Mouse (Mus musculus) midbrain, embryonic 10.5 days (tissue): ENCODE data around the gene Chmp4b. TPM values are rescaled to one million over a fixed set of nuclear protein-coding genes. Genes with fewer than 3 reads are reported as not detected.

Source experiments
- DNase-seq: peaks from one replicate; pipeline ENCODE4 v3.0.0-alpha.2; 2017; ENCODE audit warnings: low spot score
- H3K27ac ChIP-seq: fragments of 300-500 bp; sonication (generic); replicated peaks from 2 replicates; pipeline ENCODE4 v1.5.1; 2016; ENCODE audit warnings: mild to moderate bottlenecking
- H3K27me3 ChIP-seq: fragments of 300-500 bp; sonication (generic); 2 replicates; pipeline ENCODE4 v1.6.1; 2016; ENCODE audit warnings: low read depth, mild to moderate bottlenecking; ENCODE audit not compliant: poor library complexity, severe bottlenecking
- H3K36me3 ChIP-seq: fragments of 300-500 bp; sonication (generic); 2 replicates; pipeline ENCODE4 v1.6.1; 2016; ENCODE audit warnings: mild to moderate bottlenecking, moderate library complexity
- H3K4me1 ChIP-seq: fragments of 300-500 bp; sonication (generic); 2 replicates; pipeline ENCODE4 v1.6.1; 2016
- H3K4me3 ChIP-seq: fragments of 300-500 bp; sonication (generic); 2 replicates; pipeline ENCODE4 v1.5.1; 2016; ENCODE audit warnings: mild to moderate bottlenecking, moderate library complexity
- H3K9me3 ChIP-seq: fragments of 300-500 bp; sonication (generic); replicated peaks from 2 replicates; pipeline ENCODE4 v1.6.1; 2016; ENCODE audit warnings: mild to moderate bottlenecking
- WGBS: fragments of 180-500 bp; shearing (Covaris S2); methylation state at CpG from one replicate; pipeline ENCODE4 v1.1.7; 2016; 5-methylcytosine and 5-hydroxymethylcytosine counted together
- polyA plus RNA-seq: library from polyadenylated mRNA; unstranded; fragments of >200 nt; fragmentation: Nextera tagmentation; extraction: Ambion mirVana; gene quantifications from 2 replicates; pipeline ENCODE4 v1.2.1, GENCODE M21; 2016

The Chmp4b gene
- polyA plus RNA-seq, 1 experiment from 2014 or later = 13.8 TPM

DNA sequence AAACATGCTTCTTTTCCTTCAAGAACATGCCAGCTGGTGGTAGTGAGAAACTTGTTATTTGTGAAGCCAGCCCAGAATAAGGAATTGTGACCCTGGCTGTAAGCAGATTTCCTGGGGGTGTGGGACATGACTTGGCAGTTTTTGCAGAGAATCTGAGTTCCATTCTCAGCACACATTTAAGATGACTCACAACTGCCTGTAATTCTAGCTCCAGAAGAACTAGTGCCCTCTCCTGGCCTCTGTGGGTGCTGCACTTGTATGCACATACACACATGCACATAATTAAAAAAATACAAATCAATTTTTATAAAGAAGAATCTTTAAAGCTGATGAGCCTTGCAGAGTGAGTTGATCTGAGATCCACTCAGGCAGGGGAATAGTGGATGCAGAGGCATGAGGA is 27.4 kb upstream of the Chmp4b start:
- H3K4me1 ChIP-seq = no peaks in the 10 kb centered on the region
- peaks cover 58% of the 10 kb centered on the region for H3K36me3 ChIP-seq
- no peak overlapping the region for H3K27ac ChIP-seq
- no peaks in the 10 kb centered on the region for H3K27me3 ChIP-seq
- DNase-seq = no peak
- no peak overlapping the region for H3K4me3 ChIP-seq
- no peaks in the 10 kb centered on the region for H3K9me3 ChIP-seq

- no peak for DNase-seq
- Histone ChIP-seq H3K27ac (no peak overlapping the region), H3K36me3 (peaks cover 65% of the 10 kb centered on the region), H3K9me3 (no peaks in the 10 kb centered on the region), H3K4me3 (no peak overlapping the region), H3K27me3 (no peaks in the 10 kb centered on the region), H3K4me1 (no peaks in the 10 kb centered on the region)
- 87% methylated on average over 5 of the region's 5 CpGs for WGBS
Measured at GRCm38 (mm10) chr2:154630531-154630930, 21.0 kb upstream of the Chmp4b start.

GRCm38 (mm10) chr2:154632203-154632780 is 19.2 kb upstream of the Chmp4b start:
- Histone ChIP-seq H3K27me3 (no peaks in the 10 kb centered on the region), H3K4me1 (no peaks in the 10 kb centered on the region), H3K27ac (no peak overlapping the region), H3K36me3 (peaks cover 66% of the 10 kb centered on the region), H3K4me3 (no peak overlapping the region), H3K9me3 (no peaks in the 10 kb centered on the region)
- WGBS = 93% methylated on average over 16 of the region's 16 CpGs
- DNase-seq = no peak

GRCm38 (mm10) chr2:154633039-154633742 is 18.3 kb upstream of the Chmp4b start:
- H3K9me3 ChIP-seq = peaks cover 3% of the 10 kb centered on the region
- no peaks in the 10 kb centered on the region for H3K27me3 ChIP-seq
- WGBS = 93% methylated on average over 5 of the region's 5 CpGs
- H3K4me3 ChIP-seq = no peak overlapping the region
- H3K27ac ChIP-seq = 0 out of 2 replicates have a peak overlapping the region, but pooled peaks have one; percentile 23
- H3K4me1 ChIP-seq = no peaks in the 10 kb centered on the region
- DNase-seq = no peak
- H3K36me3 ChIP-seq = peaks cover 70% of the 10 kb centered on the region

DNA sequence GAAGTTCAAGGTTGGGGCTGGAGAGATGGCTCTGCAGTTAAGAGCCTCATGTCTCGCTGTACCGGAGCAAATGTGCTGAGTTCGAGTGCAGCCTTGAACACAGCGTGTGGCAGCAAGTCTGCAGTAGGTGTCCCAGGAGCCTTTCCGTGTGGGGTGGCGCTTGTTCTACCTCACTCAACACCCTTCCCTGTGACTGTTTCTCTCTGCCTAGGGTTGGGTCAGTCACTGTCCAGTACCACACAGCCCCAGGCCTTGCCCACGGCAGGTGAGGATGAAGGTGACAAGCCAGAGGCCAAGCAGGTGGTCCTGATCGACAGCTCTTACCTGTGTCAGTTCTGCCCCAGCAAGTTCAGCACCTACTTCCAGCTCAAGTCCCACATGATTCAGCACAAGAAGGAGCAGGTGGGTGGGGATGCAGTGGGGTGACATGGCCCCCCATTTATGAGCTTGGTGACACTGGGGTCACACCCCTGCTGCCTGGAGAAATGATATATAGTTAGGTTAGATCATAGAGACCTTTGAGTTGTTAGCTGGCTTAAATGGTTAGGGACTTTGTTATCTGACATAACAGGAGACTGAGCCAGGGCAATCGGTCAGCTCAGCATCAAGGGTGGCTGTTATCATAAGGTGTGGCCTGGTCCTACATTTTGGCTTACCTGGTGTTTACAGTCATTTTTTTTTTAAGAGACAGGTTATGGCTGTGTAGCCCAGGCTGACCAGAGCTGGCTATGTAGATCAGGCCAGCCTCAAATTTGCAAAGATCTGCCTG is 17.4 kb upstream of the Chmp4b start:
- Histone ChIP-seq H3K27ac (no peak overlapping the region), H3K4me1 (no peaks in the 10 kb centered on the region), H3K27me3 (no peaks in the 10 kb centered on the region), H3K4me3 (no peak overlapping the region), H3K9me3 (peaks cover 7% of the 10 kb centered on the region), H3K36me3 (peaks cover 71% of the 10 kb centered on the region)
- 95% methylated on average over 9 of the region's 9 CpGs for WGBS
- DNase-seq = no peak

DNA sequence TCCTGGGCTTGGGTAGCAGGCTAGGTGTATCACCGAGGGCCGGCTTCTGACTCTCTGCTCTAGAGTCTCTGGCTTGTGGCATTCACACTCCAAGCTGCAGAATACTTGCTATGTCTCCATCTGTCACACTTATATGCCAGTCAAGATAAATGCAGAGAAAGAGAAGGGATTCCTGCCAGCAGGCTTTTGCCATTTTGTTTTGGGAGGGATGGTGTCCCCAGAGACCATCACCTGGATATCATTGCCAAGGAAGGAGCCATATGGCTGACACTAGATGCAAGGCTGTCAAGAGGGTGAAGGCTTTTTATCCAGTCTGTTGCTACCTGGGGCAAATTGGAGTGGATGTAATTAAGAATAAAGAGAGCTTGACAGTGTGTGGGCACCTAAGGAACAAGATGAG is 15.7 kb upstream of the Chmp4b start:
- Histone ChIP-seq H3K36me3 (peaks cover 67% of the 10 kb centered on the region), H3K9me3 (peaks cover 7% of the 10 kb centered on the region), H3K27ac (no peak overlapping the region), H3K4me3 (no peak overlapping the region), H3K27me3 (no peaks in the 10 kb centered on the region), H3K4me1 (no peaks in the 10 kb centered on the region)
- 92% methylated on average over 2 of the region's 2 CpGs for WGBS
- DNase-seq = no peak

DNA sequence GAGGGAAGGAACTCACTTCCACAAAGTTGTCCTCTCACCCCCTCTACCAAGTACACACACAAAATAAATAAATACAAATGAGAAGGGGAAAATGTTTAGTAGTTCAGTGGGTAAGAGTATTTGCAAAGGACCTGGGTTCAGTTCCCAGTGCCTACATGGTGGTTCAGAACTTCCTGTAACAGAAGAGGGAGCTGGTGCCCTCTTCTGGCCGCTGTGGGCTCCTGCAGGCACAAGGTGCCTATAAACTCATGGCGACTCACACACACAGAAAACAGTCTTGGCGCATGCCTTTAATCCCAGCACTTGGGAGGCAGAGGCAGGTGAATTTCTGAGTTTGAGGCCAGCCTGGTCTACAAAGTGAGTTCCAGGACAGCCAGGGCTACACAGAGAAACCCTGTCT is 13.0 kb upstream of the Chmp4b start:
- WGBS = 90% methylated on average over 3 of the region's 3 CpGs
- H3K36me3 ChIP-seq = peaks cover 70% of the 10 kb centered on the region
- no peak overlapping the region for H3K27ac ChIP-seq
- H3K9me3 ChIP-seq = peaks cover 7% of the 10 kb centered on the region
- DNase-seq = no peak
- H3K4me1 ChIP-seq = no peaks in the 10 kb centered on the region
- no peak overlapping the region for H3K4me3 ChIP-seq
- H3K27me3 ChIP-seq = no peaks in the 10 kb centered on the region

DNA sequence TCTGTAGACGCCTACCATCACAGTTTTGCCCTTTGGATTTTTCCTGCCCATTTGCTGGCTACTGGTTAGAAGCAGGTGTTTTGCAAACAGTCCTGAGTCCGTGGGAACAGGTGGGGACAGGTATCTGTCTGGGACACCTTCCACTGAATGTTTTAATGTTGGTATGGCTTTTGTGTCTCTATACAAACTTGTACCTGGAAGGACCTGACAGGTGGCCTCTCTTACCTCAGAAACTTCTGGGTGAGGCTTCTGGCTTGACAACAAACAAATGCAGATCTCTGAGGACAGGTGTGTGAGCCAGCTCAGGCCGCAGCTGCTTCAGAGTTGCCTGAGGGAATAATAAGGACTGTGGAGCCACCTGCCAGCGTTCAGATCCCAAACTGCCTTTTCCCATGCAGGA is 12.4 kb upstream of the Chmp4b start:
- H3K9me3 ChIP-seq = peaks cover 7% of the 10 kb centered on the region
- no peak for DNase-seq
- no peaks in the 10 kb centered on the region for H3K27me3 ChIP-seq
- H3K27ac ChIP-seq = no peak overlapping the region
- peaks cover 74% of the 10 kb centered on the region for H3K36me3 ChIP-seq
- 90% methylated on average over 4 of the region's 4 CpGs for WGBS
- H3K4me3 ChIP-seq = no peak overlapping the region
- no peaks in the 10 kb centered on the region for H3K4me1 ChIP-seq

GRCm38 (mm10) chr2:154641176-154641575 is 10.3 kb upstream of the Chmp4b start:
- Histone ChIP-seq H3K36me3 (peaks cover 74% of the 10 kb centered on the region), H3K27ac (no peak overlapping the region), H3K4me3 (no peak overlapping the region), H3K27me3 (no peaks in the 10 kb centered on the region), H3K4me1 (0 out of 2 replicates have a peak, but pooled peaks cover 3% of the 10 kb centered on the region), H3K9me3 (peaks cover 7% of the 10 kb centered on the region)
- WGBS = 79% methylated on average over 8 of the region's 8 CpGs
- DNase-seq = no peak

DNA sequence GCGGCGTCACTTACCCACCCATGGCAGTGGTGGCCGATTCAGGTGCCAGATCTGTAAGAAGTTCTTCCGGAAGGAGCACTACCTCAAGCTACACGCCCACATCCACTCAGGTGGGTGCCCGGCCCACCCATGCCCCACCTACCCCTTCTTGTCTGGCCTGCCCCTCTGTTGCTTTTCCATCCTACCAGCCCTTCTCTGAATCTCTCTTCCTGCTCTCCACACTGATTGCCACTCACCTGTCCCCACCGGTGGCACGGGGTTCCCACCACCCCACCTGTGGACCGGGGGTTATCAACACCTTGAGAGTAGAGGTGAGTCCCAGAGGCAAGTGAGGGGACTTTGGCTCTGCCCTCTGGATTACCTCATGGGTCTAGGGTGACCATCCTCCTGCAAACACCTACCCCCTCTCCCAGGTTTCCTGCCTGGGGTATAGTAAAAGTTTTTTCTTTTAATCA is 9.5 kb upstream of the Chmp4b start:
- Histone ChIP-seq H3K4me1 (0 out of 2 replicates have a peak, but pooled peaks cover 3% of the 10 kb centered on the region), H3K27me3 (no peaks in the 10 kb centered on the region), H3K36me3 (peaks cover 77% of the 10 kb centered on the region), H3K27ac (no peak overlapping the region), H3K4me3 (no peak overlapping the region), H3K9me3 (peaks cover 7% of the 10 kb centered on the region)
- WGBS = 97% methylated on average over 9 of the region's 9 CpGs
- no peak for DNase-seq

DNA sequence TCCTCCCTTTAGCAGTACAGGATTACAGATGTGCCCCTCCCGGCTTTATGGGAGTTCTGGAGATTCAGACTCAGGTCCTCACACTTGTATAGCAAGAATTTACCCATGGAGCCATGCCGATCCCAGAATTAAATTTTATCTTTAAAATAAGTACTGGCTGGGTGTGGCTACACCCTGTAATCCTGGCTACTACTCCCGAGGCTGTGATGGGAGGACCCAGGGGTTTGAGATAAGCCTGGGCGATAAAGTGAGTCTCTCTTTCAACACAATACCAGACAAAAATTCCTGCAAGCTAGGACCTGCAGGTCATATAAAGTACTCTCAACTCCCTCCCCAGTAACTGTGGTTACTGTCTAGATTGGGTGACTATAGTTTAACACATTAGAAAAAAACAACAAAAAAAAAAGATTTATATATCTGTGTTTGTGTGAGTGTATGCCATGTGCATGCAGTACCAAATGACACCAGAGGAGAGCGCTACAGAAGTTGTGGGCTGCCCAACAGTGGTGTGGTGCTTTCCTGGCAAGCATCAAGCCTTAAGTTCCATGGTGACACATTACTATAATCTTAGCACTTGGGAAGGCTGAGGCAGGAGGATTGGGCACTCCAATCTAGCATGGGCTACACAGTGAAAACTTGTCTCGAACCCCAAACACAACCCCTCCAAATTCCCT is 8.7 kb upstream of the Chmp4b start:
- Histone ChIP-seq H3K4me3 (no peak overlapping the region), H3K36me3 (peaks cover 69% of the 10 kb centered on the region), H3K27ac (no peak overlapping the region), H3K4me1 (0 out of 2 replicates have a peak, but pooled peaks cover 3% of the 10 kb centered on the region), H3K9me3 (peaks cover 7% of the 10 kb centered on the region), H3K27me3 (no peaks in the 10 kb centered on the region)
- no peak for DNase-seq
- 88% methylated on average over 6 of the region's 6 CpGs for WGBS

- DNase-seq = no peak
- no peaks in the 10 kb centered on the region for H3K27me3 ChIP-seq
- no peak overlapping the region for H3K27ac ChIP-seq
- no peak overlapping the region for H3K4me3 ChIP-seq
- H3K4me1 ChIP-seq = peaks cover 15% of the 10 kb centered on the region
- no peaks in the 10 kb centered on the region for H3K9me3 ChIP-seq
- peaks cover 44% of the 10 kb centered on the region for H3K36me3 ChIP-seq
- 87% methylated on average over 5 of the region's 5 CpGs for WGBS
Measured at GRCm38 (mm10) chr2:154646634-154647033, 4.9 kb upstream of the Chmp4b start.
